Mouse (Mus musculus): ENCODE measurements around the gene Lhx4.

GRCm38 (mm10) chr1:155737017-155737808 is 14.3 kb downstream of the Lhx4 start:
- TF ChIP-seq CTCF (IDR thresholded peaks at IDR 0.05; ENCODE audit: low read depth, low read length) (no peak), POLR2A (IDR thresholded peaks at IDR 0.05; ENCODE audit: borderline replicate concordance, low read depth, low read length) (no peak)

Measured in bone marrow macrophage, adult 2 months (primary cell).